In genomic region chr7:120977063-120977462, GRCm38 (mm10) we compare ENCODE assay signal across 9 mouse cellular contexts. TPM values are rescaled to one million over a fixed set of nuclear protein-coding genes. Genes with fewer than 3 reads are reported as not detected.
A peak's percentile ranks its signal among the peaks of the same experiment; 100 is the strongest.
DNase-seq lines count a peak whose midpoint lies in the region; ATAC-seq and TF ChIP-seq lines count a peak whose summit lies in the region.
"Had no signal": no experiment of that assay in that cellular context is flagged by ENCODE, and none has a peak within 500 bp of the region (broad histone marks: within the 10 kb centered on the region; RNA-seq: fewer than 3 reads in every experiment).

No protein-coding gene starts in this region.

- no peaks in the 10 kb centered on the region for H3K36me3 ChIP-seq in intestine, postnatal 0 days (ENCODE audit: control insufficient read depth, insufficient read depth)
- no peaks in the 10 kb centered on the region for H3K36me3 ChIP-seq in myocyte (ENCODE audit: control insufficient read depth, insufficient read depth)

- H3K79me2 ChIP-seq in myocyte (ENCODE audit: control insufficient read depth, insufficient read depth) = peaks cover 72% of the 10 kb centered on the region

- peak overlapping the region; percentile 24; the same call in 1 of the 2 replicates for H3K4me2 ChIP-seq in intestine, postnatal 0 days (replicated peaks; ENCODE audit: low read depth)
- H3K4me2 ChIP-seq in myocyte (ENCODE audit: low read depth) = peak overlapping the region; percentile 12

- no peak overlapping the region for H3ac ChIP-seq in myocyte (ENCODE audit: control insufficient read depth, insufficient read length)

- H3K4me1 ChIP-seq in intestine, postnatal 0 days (replicated peaks; ENCODE audit: control insufficient read depth, insufficient read depth, low read length) = peaks cover 11% of the 10 kb centered on the region; the same call in 1 of the 2 replicates

- no peak for TF ChIP-seq POLR2A in myocyte (IDR thresholded peaks at IDR 0.05; ENCODE audit: insufficient read length, low read depth)

- peak; percentile 50 for DNase-seq in left cerebral cortex, postnatal 4 days
- DNase-seq in left cerebral cortex, adult 11 months (ENCODE audit: low spot score) = no peak
- peak; percentile 30 for DNase-seq in gastrocnemius, postnatal 14 days
- no peak for DNase-seq in urinary bladder, adult 2 months (ENCODE audit: low spot score)

- WGBS in intestine, postnatal 0 days = 47% methylated on average over 7 of the region's 7 CpGs

- H3K9ac ChIP-seq in intestine, postnatal 0 days (ENCODE audit: low read depth, low read length) = no peak overlapping the region

- TF ChIP-seq CTCF in intestine, postnatal 0 days (IDR thresholded peaks at IDR 0.05; ENCODE audit: low read depth) = no peak

- no peaks in the 10 kb centered on the region for H3K27me3 ChIP-seq in intestine, postnatal 0 days (replicated peaks; ENCODE audit: control insufficient read depth, insufficient read depth, low read length)
- H3K27me3 ChIP-seq in myocyte (ENCODE audit: control insufficient read depth, insufficient read depth, insufficient read length) = no peaks in the 10 kb centered on the region

- no peaks in the 10 kb centered on the region for H3K9me3 ChIP-seq in intestine, postnatal 0 days (ENCODE audit: control insufficient read depth)

- intact Hi-C loops in left cerebral cortex, postnatal 4 days (cut with DNase I) = no loop called here
- intact Hi-C loops in gastrocnemius, postnatal 14 days (cut with DNase I; ENCODE audit: low total_unique reads) = no loop called here

- H3K4me3 ChIP-seq in intestine, postnatal 0 days (ENCODE audit: low read depth, low read length) = no peak overlapping the region
- no peak overlapping the region for H3K4me3 ChIP-seq in myocyte

- H3K27ac ChIP-seq in intestine, postnatal 0 days (ENCODE audit: low read depth, low read length) = peak overlapping the region; percentile 77

- ATAC-seq in intestine, postnatal 0 days = no peak
- no peak for ATAC-seq in megakaryocyte-erythroid progenitor cell, adult 5-6 weeks (replicated peaks; ENCODE audit: low FRiP score, low TSS enrichment, poor library complexity, severe bottlenecking)

TF ChIP-seq in myocyte, 11 proteins besides CTCF, POLR2A, EP300 and RAD21:
- TF ChIP-seq MYOD1 (IDR thresholded peaks at IDR 0.05; ENCODE audit: control insufficient read depth in 1 of 3, insufficient read length in 2 of 3, low read depth in 2 of 3) (no peak), MAX (IDR thresholded peaks at IDR 0.05; ENCODE audit: low read depth) (no peak), MYOG (IDR thresholded peaks at IDR 0.05; ENCODE audit: control insufficient read depth in 1 of 3, insufficient read depth in 1 of 3, insufficient read length in 2 of 3, low read depth in 2 of 3) (no peak), SRF (IDR thresholded peaks at IDR 0.05; ENCODE audit: control insufficient read depth, insufficient read length, low read depth) (no peak)

RNA-seq across cellular contexts. Expression of gene Cdr2, which starts 5.0 kb away (rescaled TPM):
- total RNA-seq in left cerebral cortex, postnatal 4 days (2021) = 10 to 100 TPM in 1 of 2 experiments, 1 to 10 TPM in 1; 8.5 to 11.4 TPM
- total RNA-seq in gastrocnemius, postnatal 14 days (2021) = 1 to 10 TPM; 4.1 to 6.2 TPM
- polyA plus RNA-seq in intestine, postnatal 0 days (2015; fragmentation: Nextera tagmentation; extraction: Ambion mirVana) = 119 and 124 TPM in 2 replicates
- polyA plus RNA-seq in myocyte (2012; fragmentation: generic; extraction: Trizol) = 9.6 TPM
- 32.2 and 39.0 TPM in 2 replicates for total RNA-seq in megakaryocyte-erythroid progenitor cell, adult 5-6 weeks (2014; fragmentation: Nextera tagmentation)
- 42.9 and 61.6 TPM in 2 replicates for total RNA-seq in megakaryocyte-erythroid progenitor cell, adult 5-6 weeks (2017)
- polyA plus RNA-seq in urinary bladder, adult 2 months (2012; rRNA removed) = 36.9 and 39.7 TPM in 2 replicates

RNA-seq across cellular contexts. Expression of gene Mfsd13b, which starts 5.2 kb away (rescaled TPM):
- not detected for total RNA-seq in left cerebral cortex, postnatal 4 days (2021)
- not detected for total RNA-seq in gastrocnemius, postnatal 14 days (2021)
- polyA plus RNA-seq in intestine, postnatal 0 days (2015; fragmentation: Nextera tagmentation; extraction: Ambion mirVana) = 1.4 and 1.5 TPM in 2 replicates
- polyA plus RNA-seq in myocyte (2012; fragmentation: generic; extraction: Trizol) = 0.04 TPM
- 0.33 TPM in 1 of 2 replicates, not detected in the other for total RNA-seq in megakaryocyte-erythroid progenitor cell, adult 5-6 weeks (2014; fragmentation: Nextera tagmentation)
- not detected in 2 replicates for total RNA-seq in megakaryocyte-erythroid progenitor cell, adult 5-6 weeks (2017)
- polyA plus RNA-seq in urinary bladder, adult 2 months (2012; rRNA removed) = 1.1 and 1.7 TPM in 2 replicates
- total RNA-seq: gastrocnemius, postnatal 4 days had no signal
- polyA plus RNA-seq: neural tube, embryonic 11.5 days had no signal

RNA-seq across cellular contexts. Expression of gene Mettl9, which starts 57.2 kb away (rescaled TPM):
- 100 to 1,000 TPM; 113 to 139 TPM for total RNA-seq in left cerebral cortex, postnatal 4 days (2021)
- total RNA-seq in gastrocnemius, postnatal 14 days (2021) = 10 to 100 TPM; 22.2 to 27.2 TPM
- 85.4 and 89.4 TPM in 2 replicates for polyA plus RNA-seq in intestine, postnatal 0 days (2015; fragmentation: Nextera tagmentation; extraction: Ambion mirVana)
- polyA plus RNA-seq in myocyte (2012; fragmentation: generic; extraction: Trizol) = 23.5 TPM
- total RNA-seq in megakaryocyte-erythroid progenitor cell, adult 5-6 weeks (2014; fragmentation: Nextera tagmentation) = 45.9 and 68.5 TPM in 2 replicates
- 73.7 and 91.7 TPM in 2 replicates for total RNA-seq in megakaryocyte-erythroid progenitor cell, adult 5-6 weeks (2017)
- 45.5 and 48.2 TPM in 2 replicates for polyA plus RNA-seq in urinary bladder, adult 2 months (2012; rRNA removed)

RNA-seq across cellular contexts. Expression of gene Polr3e, which starts 59.5 kb away (rescaled TPM):
- 10 to 100 TPM; 37.9 to 38.1 TPM for total RNA-seq in left cerebral cortex, postnatal 4 days (2021)
- total RNA-seq in gastrocnemius, postnatal 14 days (2021) = 10 to 100 TPM; 12.3 TPM
- 18.3 and 19.6 TPM in 2 replicates for polyA plus RNA-seq in intestine, postnatal 0 days (2015; fragmentation: Nextera tagmentation; extraction: Ambion mirVana)
- 12.0 TPM for polyA plus RNA-seq in myocyte (2012; fragmentation: generic; extraction: Trizol)
- 36.0 and 40.6 TPM in 2 replicates for total RNA-seq in megakaryocyte-erythroid progenitor cell, adult 5-6 weeks (2014; fragmentation: Nextera tagmentation)
- total RNA-seq in megakaryocyte-erythroid progenitor cell, adult 5-6 weeks (2017) = 32.4 and 36.6 TPM in 2 replicates
- polyA plus RNA-seq in urinary bladder, adult 2 months (2012; rRNA removed) = 18.7 and 21.8 TPM in 2 replicates

Comparison
In these comparisons a context has a peak if more than half of its experiments do, and no peak if none do; other contexts are left out.
1. DNase-seq: peak in left cerebral cortex, postnatal 4 days (single experiment) and gastrocnemius, postnatal 14 days (single experiment); none in left cerebral cortex, adult 11 months (single experiment) and urinary bladder, adult 2 months (single experiment).